Mouse (Mus musculus): Measurements from ENCODE around the gene Spag8.

DNA sequence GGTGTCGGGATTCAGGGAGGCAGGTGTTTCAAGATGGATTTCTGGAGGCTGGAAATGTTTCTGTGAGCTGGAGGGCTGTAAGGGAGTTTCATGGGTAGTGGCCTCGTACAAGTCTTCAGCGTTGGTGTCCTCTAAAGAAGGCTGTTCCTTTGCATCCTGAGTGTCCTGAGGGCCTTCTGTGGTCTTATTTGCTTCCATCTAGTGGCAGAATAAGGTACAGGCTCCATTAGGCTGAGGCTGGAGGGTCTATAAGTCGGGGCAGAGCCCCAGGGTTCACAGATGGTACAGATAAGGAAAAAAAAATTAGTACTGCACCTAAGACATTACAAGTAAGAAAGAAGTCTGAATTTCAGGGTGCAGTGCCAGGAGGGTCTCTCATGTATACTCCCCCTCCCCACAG is 13.0 kb upstream of the Spag8 start:
- TF ChIP-seq POLR2A (IDR thresholded peaks at IDR 0.05; ENCODE audit: insufficient read length, low read depth): no peak
- TF ChIP-seq USF1 (IDR thresholded peaks at IDR 0.05; ENCODE audit: low read depth): no peak
- TF ChIP-seq E2F4 (IDR thresholded peaks at IDR 0.05; ENCODE audit: insufficient read depth): no peak
